Mouse (Mus musculus) myocyte (in vitro differentiated cells): ENCODE results near the gene Plod1. TPM values are rescaled to one million over a fixed set of nuclear protein-coding genes. Genes with fewer than 3 reads are reported as not detected.

Source experiments
- H3K27me3 ChIP-seq: one replicate; pipeline ENCODE4 v1.6.1; 2011; ENCODE audit not compliant: control insufficient read depth, insufficient read depth, insufficient read length
- H3K36me3 ChIP-seq: one replicate; pipeline ENCODE4 v1.6.1; 2011; ENCODE audit not compliant: control insufficient read depth, insufficient read depth
- H3K4me2 ChIP-seq: one replicate; pipeline ENCODE4 v1.6.1; 2011; ENCODE audit warnings: low read depth, control low read depth
- H3K4me3 ChIP-seq: one replicate; pipeline ENCODE4 v1.5.1; 2011; ENCODE audit warnings: mild to moderate bottlenecking, control low read depth, moderate library complexity
- H3K79me2 ChIP-seq: one replicate; pipeline ENCODE4 v1.6.1; 2011; ENCODE audit not compliant: control insufficient read depth, insufficient read depth
- H3ac ChIP-seq: one replicate; pipeline ENCODE4 v1.6.1; 2011; ENCODE audit not compliant: control insufficient read depth, insufficient read length
- CEBPB ChIP-seq: IDR thresholded peaks from 2 replicates; pipeline ENCODE4 v1.6.1; 2011; ENCODE audit warnings: mild to moderate bottlenecking, moderate library complexity; ENCODE audit not compliant: poor library complexity, insufficient read depth, severe bottlenecking
- E2F4 ChIP-seq: IDR thresholded peaks from one replicate; pipeline ENCODE4 v1.6.1; 2011; ENCODE audit warnings: mild to moderate bottlenecking, control low read depth, moderate library complexity; ENCODE audit not compliant: insufficient read depth
- MAX ChIP-seq: IDR thresholded peaks from one replicate; pipeline ENCODE4 v1.6.1; 2011; ENCODE audit warnings: low read depth, mild to moderate bottlenecking, control low read depth
- MYOD1 ChIP-seq, 3 experiments: IDR thresholded peaks; one replicate each; pipeline ENCODE4 v1.6.1; 2011; ENCODE audit warnings: control low read depth in 2 of 3, low read depth in 2 of 3, mild to moderate bottlenecking in 2 of 3, moderate library complexity in 1 of 3; ENCODE audit not compliant: insufficient read length in 2 of 3, control insufficient read depth in 1 of 3
- MYOG ChIP-seq, 3 experiments: IDR thresholded peaks; one replicate each; pipeline ENCODE4 v1.6.1; 2011; ENCODE audit warnings: control low read depth in 2 of 3, low read depth in 2 of 3, mild to moderate bottlenecking in 2 of 3; ENCODE audit not compliant: insufficient read length in 2 of 3, control insufficient read depth in 1 of 3, insufficient read depth in 1 of 3
- POLR2A ChIP-seq: IDR thresholded peaks from one replicate; pipeline ENCODE4 v1.6.1; 2011; ENCODE audit warnings: low read depth, mild to moderate bottlenecking, control low read depth, moderate library complexity; ENCODE audit not compliant: insufficient read length
- POLR2AphosphoS2 ChIP-seq: IDR thresholded peaks from one replicate; pipeline ENCODE4 v1.6.1; 2011; ENCODE audit warnings: low read depth, control low read depth; ENCODE audit not compliant: insufficient read length
- REST ChIP-seq: IDR thresholded peaks from one replicate; pipeline ENCODE4 v1.6.1; 2011; ENCODE audit warnings: mild to moderate bottlenecking, control low read depth, moderate library complexity; ENCODE audit not compliant: insufficient read depth, insufficient read length
- SRF ChIP-seq: IDR thresholded peaks from one replicate; pipeline ENCODE4 v1.6.1; 2011; ENCODE audit warnings: low read depth; ENCODE audit not compliant: control insufficient read depth, insufficient read length
- TCF12 ChIP-seq: IDR thresholded peaks from one replicate; pipeline ENCODE4 v1.6.1; 2011; ENCODE audit warnings: mild to moderate bottlenecking, control low read depth; ENCODE audit not compliant: poor library complexity, insufficient read depth, severe bottlenecking
- TCF3 ChIP-seq: IDR thresholded peaks from one replicate; pipeline ENCODE4 v1.6.1; 2011; ENCODE audit warnings: low read depth, control low read depth; ENCODE audit not compliant: insufficient read length
- USF1 ChIP-seq: IDR thresholded peaks from one replicate; pipeline ENCODE4 v1.6.1; 2011; ENCODE audit warnings: low read depth, mild to moderate bottlenecking, control low read depth, moderate library complexity
- polyA plus RNA-seq: library from polyadenylated mRNA; unstranded; fragments of >200 nt; fragmentation: generic; extraction: Trizol; gene quantifications from one replicate; pipeline ENCODE4 v1.2.1, GENCODE M21; 2012; ENCODE audit warnings: missing spikeins

The Plod1 gene
- polyA plus RNA-seq, 1 experiment: 77.2 TPM

DNA sequence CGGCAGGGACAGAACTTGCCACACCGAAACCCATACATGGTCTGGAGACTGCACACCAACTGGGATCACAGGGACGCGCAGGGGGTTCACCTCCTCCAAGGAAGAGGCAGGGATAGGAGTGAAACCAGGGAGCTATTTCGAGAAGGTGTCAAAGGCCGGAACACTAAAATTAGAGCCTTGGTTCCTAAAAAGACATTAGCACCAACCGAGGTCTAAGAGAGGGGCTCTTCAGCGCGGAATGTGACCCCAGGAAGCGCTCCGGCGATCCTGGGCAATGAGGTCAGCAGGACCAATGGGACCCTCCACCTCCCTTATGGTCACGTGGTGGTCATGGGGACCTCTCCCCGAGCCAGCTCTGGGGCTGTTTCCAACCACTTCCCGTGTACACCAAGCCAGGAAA, 27.1 kb upstream of the Plod1 start:
- no peak overlapping the region for H3K4me2 ChIP-seq
- no peaks in the 10 kb centered on the region for H3K36me3 ChIP-seq
- TF ChIP-seq MAX (no peak), TCF12 (no peak), POLR2A (no peak), E2F4 (no peak), USF1 (no peak), CEBPB (no peak), TCF3 (no peak), MYOD1 (IDR thresholded peaks at IDR 0.05; ENCODE audit: control insufficient read depth in 1 of 3, insufficient read length in 2 of 3, low read depth in 2 of 3) (no peak), REST (no peak), SRF (no peak), MYOG (IDR thresholded peaks at IDR 0.05; ENCODE audit: control insufficient read depth in 1 of 3, insufficient read depth in 1 of 3, insufficient read length in 2 of 3, low read depth in 2 of 3) (no peak), POLR2AphosphoS2 (no peak)
- H3ac ChIP-seq: no peak overlapping the region
- H3K4me3 ChIP-seq: no peak overlapping the region
- peaks cover 5% of the 10 kb centered on the region for H3K27me3 ChIP-seq
- H3K79me2 ChIP-seq: no peaks in the 10 kb centered on the region

DNA sequence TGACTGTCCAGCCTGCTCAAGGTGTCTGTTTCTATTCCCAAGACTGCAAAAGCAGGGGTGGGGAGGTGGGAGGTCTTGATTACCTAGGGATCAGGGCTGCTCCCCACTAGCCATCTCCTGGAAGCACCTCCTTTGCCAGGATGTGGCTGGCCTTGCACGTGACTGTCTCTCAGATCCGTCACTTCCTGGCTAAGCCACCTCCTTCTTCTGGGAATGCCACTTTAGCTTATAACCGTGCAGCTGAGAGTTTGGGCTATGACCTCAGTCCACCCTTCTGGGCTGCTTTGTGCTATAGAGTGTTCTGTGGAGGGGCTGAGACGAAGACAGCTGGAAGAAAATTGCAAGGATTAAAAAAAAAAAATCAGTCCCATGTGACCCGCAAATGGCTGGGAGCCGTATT, 26.2 kb upstream of the Plod1 start:
- no peaks in the 10 kb centered on the region for H3K79me2 ChIP-seq
- H3ac ChIP-seq: no peak overlapping the region
- no peaks in the 10 kb centered on the region for H3K36me3 ChIP-seq
- peak overlapping the region; percentile 55 for H3K4me2 ChIP-seq
- no peak overlapping the region for H3K4me3 ChIP-seq
- peaks cover 5% of the 10 kb centered on the region for H3K27me3 ChIP-seq
- TF ChIP-seq POLR2AphosphoS2: no peak
- peak; percentile 54 for TF ChIP-seq POLR2A
- peak; percentile 46 for TF ChIP-seq USF1
- TF ChIP-seq CEBPB: no peak
- TF ChIP-seq MAX: no peak
- TF ChIP-seq E2F4: no peak

DNA sequence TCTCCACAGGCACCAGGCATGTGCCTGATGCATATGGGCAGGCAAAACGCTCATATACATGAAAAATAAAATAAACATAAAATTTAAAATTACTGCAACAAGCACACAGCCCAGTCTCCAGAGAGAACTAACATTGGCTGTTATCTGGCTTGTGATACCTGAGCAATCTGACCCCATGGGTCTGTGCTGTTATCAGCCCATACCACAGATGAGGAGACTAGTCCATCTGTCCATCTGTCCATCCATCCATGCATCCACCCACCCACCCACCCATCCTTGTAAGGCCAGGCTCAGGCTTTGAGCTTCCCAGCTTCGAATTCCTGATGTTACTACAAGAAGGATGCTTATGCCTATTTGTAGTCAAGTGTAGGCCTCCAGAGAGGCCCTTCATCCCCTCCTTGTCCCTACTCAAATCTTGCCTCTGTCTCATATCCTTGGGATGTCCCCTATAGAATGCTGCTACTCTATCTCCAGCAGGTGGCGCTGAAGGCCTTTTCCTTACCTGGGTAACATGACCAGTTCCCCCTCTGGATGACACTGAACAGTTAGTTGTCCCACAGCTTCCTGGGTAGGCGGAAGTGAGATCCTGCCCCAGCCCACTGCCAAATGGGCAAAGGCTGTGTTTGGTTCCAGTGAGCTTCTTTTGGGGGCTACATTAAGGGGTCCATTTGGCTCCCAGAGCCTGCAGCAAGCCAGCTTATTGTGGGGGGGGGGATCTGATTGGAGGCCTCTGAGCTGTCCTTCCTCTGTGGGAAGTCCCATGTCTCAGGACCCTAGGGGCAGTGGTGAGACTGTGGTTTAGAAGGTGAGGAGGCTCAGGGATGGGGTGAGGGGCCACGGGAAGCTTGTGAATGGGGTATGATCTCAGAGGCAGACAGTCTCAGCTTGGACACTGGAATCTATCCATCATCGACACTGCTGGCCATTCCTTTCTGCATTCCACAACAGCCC, 23.6 kb upstream of the Plod1 start:
- no peak overlapping the region for H3K4me3 ChIP-seq
- TF ChIP-seq CEBPB: no peak
- TF ChIP-seq TCF12: no peak
- TF ChIP-seq REST: no peak
- no peak for TF ChIP-seq SRF
- no peak for TF ChIP-seq POLR2A
- no peaks in the 10 kb centered on the region for H3K79me2 ChIP-seq
- H3K4me2 ChIP-seq: peak overlapping the region; percentile 50
- no peaks in the 10 kb centered on the region for H3K36me3 ChIP-seq
- H3ac ChIP-seq: no peak overlapping the region
- no peaks in the 10 kb centered on the region for H3K27me3 ChIP-seq

DNA sequence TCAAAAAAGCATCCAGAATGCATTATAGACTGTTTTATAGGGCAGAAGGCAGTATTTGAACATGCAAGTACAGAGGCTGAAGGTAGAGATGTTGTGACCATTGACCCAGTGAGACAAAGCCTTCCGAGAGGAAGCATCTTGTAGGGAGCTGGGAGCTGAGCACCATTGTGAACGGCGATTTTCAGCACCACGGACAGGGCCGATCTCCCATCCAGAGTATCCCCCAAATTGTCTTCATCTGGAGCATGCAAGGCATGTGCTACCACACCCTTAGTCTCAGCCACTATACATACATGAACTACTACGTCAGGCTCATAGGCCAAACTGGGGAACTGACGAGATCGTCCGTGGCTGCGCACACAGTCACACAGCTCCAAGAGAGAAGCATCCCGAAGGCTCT, 20.6 kb upstream of the Plod1 start:
- Histone ChIP-seq H3K4me3 (no peak overlapping the region), H3ac (no peak overlapping the region), H3K79me2 (no peaks in the 10 kb centered on the region), H3K27me3 (no peaks in the 10 kb centered on the region), H3K4me2 (no peak overlapping the region), H3K36me3 (no peaks in the 10 kb centered on the region)
- TF ChIP-seq REST: peak; percentile 94
- TF ChIP-seq MAX: no peak

DNA sequence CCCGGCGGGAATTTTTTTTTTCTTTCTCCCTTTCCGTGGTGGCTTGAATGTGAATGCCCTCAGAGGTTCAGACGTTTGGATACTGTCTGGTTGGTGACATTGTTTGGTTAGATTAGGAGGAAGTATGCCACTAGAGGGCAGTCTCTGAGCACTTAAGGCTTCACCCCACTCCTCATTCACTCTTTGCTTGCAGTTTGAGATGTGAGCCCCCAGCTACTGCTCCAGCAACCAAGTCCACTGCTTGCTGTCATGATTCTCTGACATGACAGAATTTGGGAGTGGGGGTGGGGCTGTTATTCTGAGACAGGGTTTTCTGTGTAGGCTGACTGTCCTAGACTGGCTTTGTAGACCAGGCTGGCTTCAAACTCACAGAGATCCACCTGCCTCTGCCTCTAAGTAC, 17.0 kb upstream of the Plod1 start:
- Histone ChIP-seq H3K36me3 (no peaks in the 10 kb centered on the region), H3ac (no peak overlapping the region), H3K27me3 (no peaks in the 10 kb centered on the region), H3K4me3 (no peak overlapping the region), H3K4me2 (no peak overlapping the region), H3K79me2 (no peaks in the 10 kb centered on the region)
- TF ChIP-seq REST (no peak), CEBPB (no peak)

DNA sequence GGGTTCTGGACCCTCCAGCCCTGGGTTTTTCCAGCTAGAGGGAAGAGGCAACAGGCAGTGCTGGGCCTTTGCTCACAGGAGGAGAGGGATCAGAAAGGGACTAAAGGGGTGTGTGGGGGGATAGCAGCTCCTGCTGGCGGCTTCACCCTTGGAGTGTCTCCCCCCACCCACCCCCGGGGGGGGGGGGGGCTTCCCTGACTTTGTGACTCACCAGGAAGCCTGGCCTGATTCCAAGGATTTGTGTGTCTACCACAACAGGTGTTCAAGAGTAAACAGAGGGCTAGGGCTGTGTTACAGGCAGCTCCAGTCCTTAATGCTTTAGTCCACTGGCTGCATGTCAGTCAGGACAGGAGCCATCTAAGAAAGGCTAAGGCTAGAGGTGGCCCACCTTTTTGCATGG, 10.9 kb upstream of the Plod1 start:
- TF ChIP-seq TCF3 (no peak), TCF12 (no peak), MAX (no peak), POLR2AphosphoS2 (no peak), USF1 (no peak), MYOG (IDR thresholded peaks at IDR 0.05; ENCODE audit: control insufficient read depth in 1 of 3, insufficient read depth in 1 of 3, insufficient read length in 2 of 3, low read depth in 2 of 3) (no peak), MYOD1 (IDR thresholded peaks at IDR 0.05; ENCODE audit: control insufficient read depth in 1 of 3, insufficient read length in 2 of 3, low read depth in 2 of 3) (no peak), SRF (no peak), CEBPB (no peak), REST (no peak), POLR2A (no peak), E2F4 (no peak)
- no peaks in the 10 kb centered on the region for H3K27me3 ChIP-seq
- no peak overlapping the region for H3K4me2 ChIP-seq
- no peak overlapping the region for H3K4me3 ChIP-seq
- peaks cover 6% of the 10 kb centered on the region for H3K36me3 ChIP-seq
- no peak overlapping the region for H3ac ChIP-seq
- peaks cover 10% of the 10 kb centered on the region for H3K79me2 ChIP-seq
